Mouse (Mus musculus) intestine, embryonic 15.5 days (tissue): Measurements from ENCODE around the gene Psg17. TPM values are rescaled to one million over a fixed set of nuclear protein-coding genes. Genes with fewer than 3 reads are reported as not detected.
"Not testable (repeated sequence)": the region's sequence is repeated elsewhere in the genome, so short reads cannot be mapped to it uniquely, and the experiment has no call there.

Source experiments
- ATAC-seq: fragments of 200-750 bp; cut with Nextera tagmentation; 2 replicates; pipeline ENCODE4 v1.8.0; 2017; ENCODE audit warnings: moderate TSS enrichment, moderate library complexity
- H3K27ac ChIP-seq: fragments of 300-500 bp; sonication (generic); 2 replicates; pipeline ENCODE4 v1.5.1; 2015; ENCODE audit warnings: mild to moderate bottlenecking, inconsistent platforms
- H3K27me3 ChIP-seq: fragments of 300-500 bp; sonication (generic); replicated peaks from 2 replicates; pipeline ENCODE4 v1.6.1; 2015; ENCODE audit warnings: inconsistent platforms
- H3K36me3 ChIP-seq: fragments of 300-500 bp; sonication (generic); 2 replicates; pipeline ENCODE4 v1.6.1; 2015; ENCODE audit warnings: inconsistent platforms
- H3K4me1 ChIP-seq: fragments of 300-500 bp; sonication (generic); replicated peaks from 2 replicates; pipeline ENCODE4 v1.6.1; 2015; ENCODE audit warnings: inconsistent platforms
- H3K4me2 ChIP-seq: fragments of 300-500 bp; sonication (generic); replicated peaks from 2 replicates; pipeline ENCODE4 v1.6.1; 2015; ENCODE audit warnings: mild to moderate bottlenecking, inconsistent platforms
- H3K4me3 ChIP-seq: fragments of 300-500 bp; sonication (generic); replicated peaks from 2 replicates; pipeline ENCODE4 v1.5.1; 2015; ENCODE audit warnings: inconsistent platforms
- H3K9ac ChIP-seq: fragments of 300-500 bp; sonication (generic); 2 replicates; pipeline ENCODE4 v1.6.1; 2015; ENCODE audit warnings: inconsistent platforms
- H3K9me3 ChIP-seq: fragments of 300-500 bp; sonication (generic); 2 replicates; pipeline ENCODE4 v1.6.1; 2016; ENCODE audit warnings: inconsistent platforms
- WGBS: fragments of 180-500 bp; shearing (Covaris S2); methylation state at CpG from one replicate; pipeline ENCODE4 v1.1.7; 2015; 5-methylcytosine and 5-hydroxymethylcytosine counted together
- polyA plus RNA-seq: library from polyadenylated mRNA; unstranded; fragments of >200 nt; fragmentation: Nextera tagmentation; extraction: Ambion mirVana; gene quantifications from 2 replicates; pipeline ENCODE4 v1.2.1, GENCODE M21; 2015

Gene Psg17
- polyA plus RNA-seq, 1 experiment from 2014 or later = 0.13 TPM

- Histone ChIP-seq H3K9ac (no peak overlapping the region), H3K4me1 (no peaks in the 10 kb centered on the region), H3K27me3 (no peaks in the 10 kb centered on the region), H3K36me3 (no peaks in the 10 kb centered on the region), H3K4me3 (no peak overlapping the region), H3K9me3 (no peaks in the 10 kb centered on the region), H3K27ac (no peak overlapping the region), H3K4me2 (no peak overlapping the region)
- WGBS = 67% methylated on average over 9 of the region's 9 CpGs
- ATAC-seq = no peak
These were observed 7.2 kb upstream of the Psg17 start for GRCm38 (mm10) chr7:18828592-18828991.

- peak; percentile 85 for ATAC-seq
- H3K27ac ChIP-seq = no peak overlapping the region
- no peak overlapping the region for H3K4me2 ChIP-seq
- no peaks in the 10 kb centered on the region for H3K4me1 ChIP-seq
- H3K36me3 ChIP-seq = no peaks in the 10 kb centered on the region
- 62% methylated on average over 26 of the region's 26 CpGs for WGBS
- no peaks in the 10 kb centered on the region for H3K27me3 ChIP-seq
- H3K4me3 ChIP-seq = no peak overlapping the region
- no peaks in the 10 kb centered on the region for H3K9me3 ChIP-seq
- H3K9ac ChIP-seq = no peak overlapping the region
These were observed 6.6 kb upstream of the Psg17 start for GRCm38 (mm10) chr7:18827792-18828546.

- Histone ChIP-seq H3K27ac (no peak overlapping the region), H3K9me3 (no peaks in the 10 kb centered on the region), H3K36me3 (no peaks in the 10 kb centered on the region), H3K27me3 (no peaks in the 10 kb centered on the region), H3K4me1 (no peaks in the 10 kb centered on the region), H3K4me3 (no peak overlapping the region), H3K4me2 (no peak overlapping the region), H3K9ac (no peak overlapping the region)
- no peak for ATAC-seq
- WGBS = 85% methylated on average over 9 of the region's 9 CpGs
These were observed 3.1 kb downstream of the Psg17 start for GRCm38 (mm10) chr7:18818301-18818700.

- Histone ChIP-seq H3K9me3 (no peaks in the 10 kb centered on the region), H3K4me2 (no peak overlapping the region), H3K27me3 (no peaks in the 10 kb centered on the region), H3K9ac (no peak overlapping the region), H3K4me1 (no peaks in the 10 kb centered on the region), H3K27ac (no peak overlapping the region), H3K36me3 (no peaks in the 10 kb centered on the region), H3K4me3 (no peak overlapping the region)
- no peak for ATAC-seq
These were observed 17.9 kb downstream of the Psg17 start for GRCm38 (mm10) chr7:18803526-18803925.

- H3K4me1 ChIP-seq = no peaks in the 10 kb centered on the region
- no peaks in the 10 kb centered on the region for H3K27me3 ChIP-seq
- no peaks in the 10 kb centered on the region for H3K36me3 ChIP-seq
- 47% methylated on average over 3 of the region's 3 CpGs for WGBS
- no peak overlapping the region for H3K9ac ChIP-seq
- no peak overlapping the region for H3K4me2 ChIP-seq
- no peak overlapping the region for H3K4me3 ChIP-seq
- no peaks in the 10 kb centered on the region for H3K9me3 ChIP-seq
- no peak overlapping the region for H3K27ac ChIP-seq
- ATAC-seq = no peak
These were observed 22.3 kb downstream of the Psg17 start for GRCm38 (mm10) chr7:18799129-18799528.

- no peak for ATAC-seq
- Histone ChIP-seq H3K36me3 (no peaks in the 10 kb centered on the region), H3K4me2 (no peak within 1 kb of the TSS), H3K4me1 (no peaks in the 10 kb centered on the region), H3K4me3 (no peak within 1 kb of the TSS), H3K27me3 (no peaks in the 10 kb centered on the region), H3K27ac (no peak within 1 kb of the TSS), H3K9me3 (no peaks in the 10 kb centered on the region), H3K9ac (no peak within 1 kb of the TSS)
- 78% methylated on average over 1 of the region's 1 CpGs for WGBS
These were observed 23.0 kb downstream of the Psg17 start, which contains the start of gene Psg19 for GRCm38 (mm10) chr7:18798420-18798819. TSS of gene Psg19 (minus strand) at chr7:18798520.

GRCm38 (mm10) chr7:18790671-18791070 is 30.7 kb downstream of the Psg17 start:
- ATAC-seq, H3K27me3 ChIP-seq, H3K9ac ChIP-seq, H3K4me1 ChIP-seq, H3K4me2 ChIP-seq, H3K4me3 ChIP-seq, H3K9me3 ChIP-seq, H3K27ac ChIP-seq, H3K36me3 ChIP-seq: not testable (repeated sequence)

- not testable (repeated sequence) for H3K4me2 ChIP-seq, H3K4me1 ChIP-seq, H3K27me3 ChIP-seq, H3K4me3 ChIP-seq, H3K27ac ChIP-seq, H3K9me3 ChIP-seq, ATAC-seq, H3K9ac ChIP-seq, H3K36me3 ChIP-seq
- WGBS = 37% methylated on average over 2 of the region's 2 CpGs
These were observed 40.1 kb downstream of the Psg17 start for GRCm38 (mm10) chr7:18781301-18781700.

- no peak for ATAC-seq
- H3K27ac ChIP-seq = no peak overlapping the region
- H3K4me3 ChIP-seq = no peak overlapping the region
- no peak overlapping the region for H3K9ac ChIP-seq
- no peaks in the 10 kb centered on the region for H3K9me3 ChIP-seq
- H3K4me1 ChIP-seq = no peaks in the 10 kb centered on the region
- H3K36me3 ChIP-seq = no peaks in the 10 kb centered on the region
- no peak overlapping the region for H3K4me2 ChIP-seq
- no peaks in the 10 kb centered on the region for H3K27me3 ChIP-seq
These were observed 42.0 kb downstream of the Psg17 start for GRCm38 (mm10) chr7:18779337-18779781.

Other genes with a start within 250 kb of the Psg17 start
- not detected in 2 replicates for gene Psg23, start 205.1 kb downstream of the Psg17 start, polyA plus RNA-seq
- gene Psg21, start 164.9 kb downstream of the Psg17 start, polyA plus RNA-seq = not detected in 2 replicates
- not detected in 2 replicates for gene Psg20, start 135.4 kb downstream of the Psg17 start, polyA plus RNA-seq
- gene Psg22, start 103.5 kb downstream of the Psg17 start, polyA plus RNA-seq = not detected in 2 replicates
- gene Psg19, start 23.1 kb downstream of the Psg17 start, polyA plus RNA-seq = not detected in 2 replicates
- gene Mill2, start 18.4 kb upstream of the Psg17 start, polyA plus RNA-seq = 0.73 TPM in 2 replicates
- 53.1 and 72.8 TPM in 2 replicates for gene Pglyrp1, start 49.7 kb upstream of the Psg17 start, polyA plus RNA-seq
- 25.2 and 29.2 TPM in 2 replicates for gene Ccdc61, start 88.8 kb upstream of the Psg17 start, polyA plus RNA-seq
- 0.49 and 0.57 TPM in 2 replicates for gene Nova2, start 104.3 kb upstream of the Psg17 start, polyA plus RNA-seq
- not detected in 2 replicates for gene Nanos2, start 165.8 kb upstream of the Psg17 start, polyA plus RNA-seq
- gene Mypop, start 169.6 kb upstream of the Psg17 start, polyA plus RNA-seq = 2.5 and 2.9 TPM in 2 replicates
- 24.5 and 24.6 TPM in 2 replicates for gene Irf2bp1, start 182.4 kb upstream of the Psg17 start, polyA plus RNA-seq
- 26.6 and 28.3 TPM in 2 replicates for gene Foxa3, start 201.9 kb upstream of the Psg17 start, polyA plus RNA-seq
- 29.6 and 30.3 TPM in 2 replicates for gene Sympk, start 202.8 kb upstream of the Psg17 start, polyA plus RNA-seq
- not detected in 2 replicates for gene Rsph6a, start 233.1 kb upstream of the Psg17 start, polyA plus RNA-seq